Mouse (Mus musculus) kidney, adult 11 months (tissue): ENCODE data around the gene Prss41.
"Not testable (repeated sequence)": the region's sequence is repeated elsewhere in the genome, so short reads cannot be mapped to it uniquely, and the experiment has no call there.

Experiments
- DNase-seq: peaks from one replicate; pipeline ENCODE4 v3.0.0; 2022

Prss41 gene

GRCm38 (mm10) chr17:23843812-23844273 lies at the start of gene Prss41, which contains the start of gene Prss32:
Gene Prss41 (minus strand): TSS chr17:23844172.
Gene Prss32 (plus strand): TSS chr17:23843855.
- peak; percentile 37 for DNase-seq

- not testable (repeated sequence) for DNase-seq
These were observed 36.6 kb upstream of the Prss41 start, which contains the start of the genes Dcpp1 and Dcpp2 for GRCm38 (mm10) chr17:23880576-23880975. Gene Dcpp1 (plus strand): TSS chr17:23880876. Gene Dcpp2 (plus strand): TSS chr17:23880880.

- DNase-seq: no peak
These were observed 33.2 kb upstream of the Prss41 start for GRCm38 (mm10) chr17:23877166-23877565.

GRCm38 (mm10) chr17:23876741-23877140 lies 32.8 kb upstream of the Prss41 start:
- DNase-seq: no peak

- peak; percentile 41 for DNase-seq
These were observed 30.2 kb upstream of the Prss41 start for GRCm38 (mm10) chr17:23873884-23874856.

- DNase-seq: no peak
These were observed 24.5 kb upstream of the Prss41 start for GRCm38 (mm10) chr17:23868513-23868912.

DNA sequence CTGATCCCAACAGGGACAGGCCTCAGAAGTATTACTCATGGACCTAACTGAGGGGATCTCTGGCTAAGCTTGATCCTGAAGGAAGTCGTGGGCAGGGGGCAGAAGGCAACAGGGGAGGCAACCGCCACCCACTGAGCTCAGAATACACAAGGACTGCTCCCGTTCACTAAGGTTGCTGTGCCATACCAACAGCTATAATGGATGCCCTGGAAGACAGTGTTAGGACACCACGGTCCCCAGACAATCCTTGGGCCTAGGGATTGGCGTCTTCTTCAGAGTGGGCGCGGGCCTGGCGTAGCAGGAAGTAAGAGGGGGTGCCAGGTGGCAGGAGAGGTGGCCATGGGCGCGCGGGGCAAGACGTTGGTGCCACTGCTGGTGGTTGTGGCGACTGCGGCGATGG lies 23.8 kb upstream of the Prss41 start, which contains the start of gene Prss21:
Gene Prss21, plus strand, starts transcription at position 301 of the 400 bp plus-strand sequence.
- no peak for DNase-seq

- DNase-seq: no peak
These were observed 19.0 kb upstream of the Prss41 start for GRCm38 (mm10) chr17:23862926-23863325.

DNA sequence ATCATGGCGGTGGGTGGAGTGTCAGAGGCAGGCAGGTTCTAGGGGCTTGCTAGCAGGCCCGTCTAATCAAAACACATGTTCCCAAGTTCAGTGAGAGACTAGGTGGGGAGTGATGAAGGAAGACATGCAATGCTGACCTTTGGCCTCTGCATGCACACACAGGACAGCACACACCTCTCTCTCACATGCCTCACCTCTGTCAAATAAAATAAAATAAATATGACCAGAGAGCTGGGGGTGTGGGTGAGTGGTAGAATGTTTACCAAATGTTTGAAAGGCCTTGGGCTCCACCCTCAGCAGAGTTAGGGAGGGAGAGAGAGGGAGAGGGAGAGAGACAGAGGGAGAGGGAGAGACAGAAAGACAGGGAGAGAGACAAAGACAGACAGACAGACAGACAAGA lies 13.9 kb upstream of the Prss41 start:
- no peak for DNase-seq

- DNase-seq: no peak
These were observed 13.2 kb upstream of the Prss41 start for GRCm38 (mm10) chr17:23857193-23857592.

- no peak for DNase-seq
These were observed 10.3 kb upstream of the Prss41 start for GRCm38 (mm10) chr17:23854229-23854765.

- DNase-seq: peak; percentile 17
These were observed 9.3 kb upstream of the Prss41 start for GRCm38 (mm10) chr17:23853292-23853691.

- peak; percentile 38 for DNase-seq
These were observed 7.1 kb upstream of the Prss41 start for GRCm38 (mm10) chr17:23850853-23851749.

- no peak for DNase-seq
These were observed 6.1 kb upstream of the Prss41 start for GRCm38 (mm10) chr17:23850028-23850427.

GRCm38 (mm10) chr17:23843141-23843811 lies 696 bp downstream of the Prss41 start:
- DNase-seq: no peak

GRCm38 (mm10) chr17:23841145-23841544 lies 2.8 kb downstream of the Prss41 start:
- peak; percentile 40 for DNase-seq

DNA sequence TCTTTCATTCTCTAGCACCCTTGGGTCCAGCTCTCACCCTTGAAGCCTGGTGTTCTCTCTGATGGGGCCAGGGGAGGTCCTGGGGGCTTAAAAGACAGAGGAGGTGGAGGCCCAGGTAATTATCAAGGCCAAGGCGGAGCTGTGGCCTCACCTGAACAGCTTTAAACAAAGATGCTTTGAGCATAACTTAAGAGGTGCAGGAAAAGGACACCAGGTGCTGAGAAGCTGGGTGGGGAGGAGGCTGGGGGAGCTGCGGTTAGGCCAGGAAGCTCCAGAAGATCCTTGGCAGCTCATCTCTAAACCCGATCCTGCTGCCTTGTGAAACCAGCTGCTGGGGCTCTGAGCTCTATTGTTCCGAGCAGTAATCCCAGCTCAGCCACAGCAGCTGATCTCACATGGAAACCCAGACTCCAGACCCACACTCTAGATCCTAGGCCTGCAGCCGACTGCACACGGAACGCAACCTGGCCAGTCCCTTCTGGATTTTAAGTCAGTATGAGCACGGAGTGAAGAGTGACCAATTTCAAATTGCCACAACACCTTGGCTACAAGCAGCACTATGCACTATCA lies 7.9 kb downstream of the Prss41 start, which contains the start of gene Prss33:
Gene Prss33, minus strand, starts transcription at position 51 of the 570 bp plus-strand sequence.
- no peak for DNase-seq

- no peak for DNase-seq
These were observed 12.8 kb downstream of the Prss41 start for GRCm38 (mm10) chr17:23831201-23831600.

DNA sequence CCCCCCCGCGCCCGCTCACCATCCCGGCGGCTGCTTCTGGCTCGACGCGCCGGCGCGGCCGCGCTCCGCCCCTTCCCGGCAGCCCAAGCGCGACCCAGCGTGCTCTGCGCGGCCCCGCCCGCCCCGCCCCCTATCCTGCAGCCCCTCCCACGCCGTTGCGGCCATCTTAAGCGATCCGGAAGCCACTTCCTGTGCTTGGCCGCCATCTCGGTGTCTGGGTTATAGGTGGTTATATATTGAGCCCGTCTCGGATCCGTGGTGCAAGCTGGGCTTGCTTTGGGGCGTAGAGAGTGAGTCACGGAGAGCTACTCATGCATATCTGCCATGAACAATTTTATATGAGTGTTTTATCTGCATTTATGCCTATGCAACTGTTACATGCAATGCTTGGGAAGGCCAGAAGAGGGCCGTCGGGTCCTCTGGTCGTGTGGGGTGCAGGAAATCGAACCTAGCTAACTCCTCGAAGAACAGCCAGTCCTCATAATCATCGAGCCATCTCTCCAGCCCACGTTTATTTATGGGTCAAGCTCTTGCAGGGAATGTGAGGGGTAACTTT lies 14.8 kb downstream of the Prss41 start, which contains the start of gene Elob:
Gene Elob, minus strand, starts transcription at position 73 of the 556 bp plus-strand sequence.
- peak; percentile 87 for DNase-seq

GRCm38 (mm10) chr17:23828271-23829001 lies 15.5 kb downstream of the Prss41 start:
- DNase-seq: peak; percentile 67
